7 mouse cellular contexts compared by ENCODE assay signal in the genomic region with DNA sequence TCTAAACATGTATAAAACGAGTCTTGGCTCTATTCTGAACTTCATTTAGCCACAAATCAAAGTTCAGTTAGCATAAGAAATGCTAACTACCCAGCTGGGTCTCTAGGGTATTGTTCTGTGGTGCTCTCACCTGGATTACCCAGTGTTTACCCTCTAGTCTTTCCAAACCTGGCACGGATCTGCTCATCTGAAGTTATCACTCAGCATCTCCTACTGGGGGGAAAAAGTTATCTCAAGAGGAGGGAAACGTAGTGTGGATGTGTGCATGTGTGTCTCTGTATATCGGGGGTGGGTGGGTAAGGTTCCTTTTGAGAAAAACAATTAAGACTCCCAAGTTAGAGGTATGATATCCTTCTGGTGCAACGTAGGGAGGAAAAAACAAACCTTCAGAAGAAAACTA. TPM values are rescaled to one million over a fixed set of nuclear protein-coding genes. Genes with fewer than 3 reads are reported as not detected.
A peak's percentile ranks its signal among the peaks of the same experiment; 100 is the strongest.
DNase-seq lines count a peak whose midpoint lies in the region; ATAC-seq and TF ChIP-seq lines count a peak whose summit lies in the region.

No protein-coding gene starts in this region.

- no peak for DNase-seq in stomach, postnatal 0 days (ENCODE audit: low spot score)
- DNase-seq in ovary, postnatal 14 days (ENCODE audit: low spot score), result no peak
- no peak for DNase-seq in spleen, adult 12 weeks (ENCODE audit: low spot score)

- 20% methylated on average over 5 of the region's 5 CpGs for WGBS in forebrain, embryonic 13.5 days
- 29% methylated on average over 5 of the region's 5 CpGs for WGBS in liver, embryonic 12.5 days (ENCODE audit: insufficient replicate concordance)
- WGBS in stomach, postnatal 0 days, result 31% methylated on average over 5 of the region's 5 CpGs

- H3K36me3 ChIP-seq in megakaryocyte, embryonic 14.5 days (replicated peaks; ENCODE audit: low read length), result peaks cover 3% of the 10 kb centered on the region
- peaks cover 17% of the 10 kb centered on the region for H3K36me3 ChIP-seq in forebrain, embryonic 13.5 days (ENCODE audit: poor library complexity, severe bottlenecking)
- H3K36me3 ChIP-seq in liver, embryonic 12.5 days, result peaks cover 18% of the 10 kb centered on the region
- H3K36me3 ChIP-seq in stomach, postnatal 0 days (ENCODE audit: control insufficient read depth, insufficient read depth, low read length), result no peaks in the 10 kb centered on the region

- H3K9me3 ChIP-seq in megakaryocyte, embryonic 14.5 days, result peaks cover 10% of the 10 kb centered on the region
- no peaks in the 10 kb centered on the region for H3K9me3 ChIP-seq in forebrain, embryonic 13.5 days (replicated peaks)
- no peaks in the 10 kb centered on the region; the same call in 1 of the 2 replicates for H3K9me3 ChIP-seq in liver, embryonic 12.5 days (replicated peaks)
- no peaks in the 10 kb centered on the region for H3K9me3 ChIP-seq in stomach, postnatal 0 days (ENCODE audit: control insufficient read depth, low read length)

- TF ChIP-seq EP300 in stomach, postnatal 0 days (optimal IDR thresholded peaks at IDR 0.05), result no peak

- peak overlapping the region; percentile 85 for H3K4me2 ChIP-seq in forebrain, embryonic 13.5 days
- H3K4me2 ChIP-seq in liver, embryonic 12.5 days, result peak overlapping the region; percentile 95
- peak overlapping the region; percentile 79 for H3K4me2 ChIP-seq in stomach, postnatal 0 days (replicated peaks; ENCODE audit: low read depth)

- no peak overlapping the region for H3K27ac ChIP-seq in forebrain, embryonic 13.5 days
- H3K27ac ChIP-seq in liver, embryonic 12.5 days, result peak overlapping the region; percentile 96
- H3K27ac ChIP-seq in stomach, postnatal 0 days (replicated peaks), result no peak overlapping the region

- peaks cover 6% of the 10 kb centered on the region for H3K27me3 ChIP-seq in megakaryocyte, embryonic 14.5 days (replicated peaks)
- no peaks in the 10 kb centered on the region for H3K27me3 ChIP-seq in forebrain, embryonic 13.5 days
- H3K27me3 ChIP-seq in liver, embryonic 12.5 days (replicated peaks), result no peaks in the 10 kb centered on the region
- no peaks in the 10 kb centered on the region for H3K27me3 ChIP-seq in stomach, postnatal 0 days (ENCODE audit: control insufficient read depth, insufficient read depth, low read length)

- H3K4me3 ChIP-seq in megakaryocyte, embryonic 14.5 days (replicated peaks), result peak overlapping the region; percentile 94
- peak overlapping the region; percentile 68 for H3K4me3 ChIP-seq in forebrain, embryonic 13.5 days
- H3K4me3 ChIP-seq in liver, embryonic 12.5 days, result peak overlapping the region; percentile 83
- H3K4me3 ChIP-seq in stomach, postnatal 0 days (ENCODE audit: low read depth, low read length), result peak overlapping the region; percentile 53

- no peak for TF ChIP-seq CTCF in stomach, postnatal 0 days (IDR thresholded peaks at IDR 0.05; ENCODE audit: low read depth)

- peaks cover 24% of the 10 kb centered on the region for H3K4me1 ChIP-seq in megakaryocyte, embryonic 14.5 days
- H3K4me1 ChIP-seq in forebrain, embryonic 13.5 days, result peaks cover 25% of the 10 kb centered on the region
- peaks cover 64% of the 10 kb centered on the region for H3K4me1 ChIP-seq in liver, embryonic 12.5 days
- H3K4me1 ChIP-seq in stomach, postnatal 0 days (replicated peaks; ENCODE audit: control insufficient read depth, insufficient read depth), result no peaks in the 10 kb centered on the region

- peak overlapping the region; percentile 74 for H3K9ac ChIP-seq in forebrain, embryonic 13.5 days
- peak overlapping the region; percentile 89 for H3K9ac ChIP-seq in liver, embryonic 12.5 days
- H3K9ac ChIP-seq in stomach, postnatal 0 days (ENCODE audit: low read length), result no peak overlapping the region

- ATAC-seq in megakaryocyte, adult 5-6 weeks (ENCODE audit: poor library complexity, severe bottlenecking), result no peak
- ATAC-seq in forebrain, embryonic 13.5 days, result no peak
- ATAC-seq in liver, embryonic 12.5 days, result no peak
- no peak for ATAC-seq in stomach, postnatal 0 days (ENCODE audit: low FRiP score, low TSS enrichment)

RNA-seq across cellular contexts. Expression of a gene that starts 1.8 kb away (rescaled TPM):
- polyA plus RNA-seq in megakaryocyte, embryonic 14.5 days (2012; ENCODE audit: insufficient read depth, low replicate concordance), result 1.0 TPM in 1 of 2 replicates, not detected in the other
- 8.9 and 12.8 TPM in 2 replicates for total RNA-seq in megakaryocyte, adult 5-6 weeks (2015)
- 11.8 and 12.1 TPM in 2 replicates for total RNA-seq in megakaryocyte, adult 5-6 weeks (2017)
- polyA plus RNA-seq in forebrain, embryonic 13.5 days (2015; fragmentation: Nextera tagmentation; extraction: Ambion mirVana), result 46.5 and 47.3 TPM in 2 replicates
- 31.6 and 35.2 TPM in 2 replicates for polyA plus RNA-seq in liver, embryonic 12.5 days (2016; fragmentation: Nextera tagmentation; extraction: Ambion mirVana)
- 18.7 and 19.5 TPM in 2 replicates for polyA plus RNA-seq in stomach, postnatal 0 days (2015; fragmentation: Nextera tagmentation; extraction: Ambion mirVana)
